Mouse (Mus musculus) heart, adult 8-10 months (tissue): Measurements from ENCODE around the gene Gm6899. TPM values are rescaled to one million over a fixed set of nuclear protein-coding genes. Genes with fewer than 3 reads are reported as not detected.

ENCODE experiments used
- DNase-seq: peaks from one replicate; pipeline ENCODE4 v3.0.0; 2022; ENCODE audit warnings: low spot score
- total RNA-seq, 4 experiments: library from RNA; stranded (reverse); gene quantifications; 2 replicates each; pipeline ENCODE4 v1.2.4; 2022

Gene Gm6899
- total RNA-seq: not detected

DNA sequence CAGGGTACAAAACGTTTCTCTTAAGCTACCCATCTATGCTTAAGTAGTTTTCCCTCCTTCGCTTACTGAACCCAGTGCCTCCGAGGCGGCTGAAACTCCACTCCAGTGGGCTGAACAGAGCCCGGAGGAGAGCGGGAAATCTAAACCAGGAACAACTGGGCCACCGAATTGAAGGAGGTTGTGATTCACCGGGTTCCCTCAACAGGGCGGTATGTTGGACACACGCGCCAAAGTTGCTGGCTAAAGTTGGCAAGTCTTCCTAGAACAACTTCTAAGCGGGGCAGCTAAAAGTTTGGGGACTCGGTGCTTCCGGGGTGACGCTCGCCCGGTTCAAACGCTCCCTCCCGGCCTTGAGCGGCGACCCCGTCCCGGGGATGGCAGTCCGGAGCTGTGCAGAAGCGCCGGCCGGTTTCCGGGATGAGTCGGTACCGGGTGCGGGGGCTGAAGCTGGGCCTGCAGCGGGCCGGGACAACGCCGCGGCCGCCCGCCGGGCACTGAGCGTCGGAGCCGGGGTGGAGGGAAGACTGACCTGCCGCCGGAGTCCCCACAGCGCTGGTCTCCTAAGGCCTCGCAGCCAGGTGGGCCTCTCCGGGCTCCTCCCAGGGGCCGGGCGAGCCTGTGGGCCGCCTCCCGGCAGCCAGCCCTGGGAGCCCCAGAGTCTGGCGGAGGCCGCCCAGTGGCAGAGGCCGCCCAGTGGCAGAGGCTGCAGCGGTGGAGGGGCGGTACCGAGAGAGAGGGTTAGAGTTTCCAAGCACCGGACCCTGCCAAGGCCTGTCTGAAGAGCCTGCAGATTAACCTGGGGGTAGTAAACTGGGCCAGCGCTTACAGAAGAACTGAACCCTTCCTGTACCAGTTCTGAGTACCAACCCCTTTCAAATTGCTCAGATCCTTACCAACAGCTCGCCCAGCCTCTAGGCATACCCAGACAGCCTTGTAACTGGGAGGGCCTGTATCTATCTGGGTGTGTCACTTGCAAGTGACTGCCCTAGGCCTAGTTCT, at the start of gene Gm6899, which contains the start of gene Vrk2:
Gene Gm6899, plus strand, starts transcription at position 181 of the 999 bp plus-strand sequence.
Gene Vrk2, minus strand, starts transcription at position 939 of the 999 bp plus-strand sequence.
- peak; percentile 76 for DNase-seq

- DNase-seq: no peak
Measured at GRCm38 (mm10) chr11:26551551-26551950, 41.5 kb upstream of the Gm6899 start.

DNA sequence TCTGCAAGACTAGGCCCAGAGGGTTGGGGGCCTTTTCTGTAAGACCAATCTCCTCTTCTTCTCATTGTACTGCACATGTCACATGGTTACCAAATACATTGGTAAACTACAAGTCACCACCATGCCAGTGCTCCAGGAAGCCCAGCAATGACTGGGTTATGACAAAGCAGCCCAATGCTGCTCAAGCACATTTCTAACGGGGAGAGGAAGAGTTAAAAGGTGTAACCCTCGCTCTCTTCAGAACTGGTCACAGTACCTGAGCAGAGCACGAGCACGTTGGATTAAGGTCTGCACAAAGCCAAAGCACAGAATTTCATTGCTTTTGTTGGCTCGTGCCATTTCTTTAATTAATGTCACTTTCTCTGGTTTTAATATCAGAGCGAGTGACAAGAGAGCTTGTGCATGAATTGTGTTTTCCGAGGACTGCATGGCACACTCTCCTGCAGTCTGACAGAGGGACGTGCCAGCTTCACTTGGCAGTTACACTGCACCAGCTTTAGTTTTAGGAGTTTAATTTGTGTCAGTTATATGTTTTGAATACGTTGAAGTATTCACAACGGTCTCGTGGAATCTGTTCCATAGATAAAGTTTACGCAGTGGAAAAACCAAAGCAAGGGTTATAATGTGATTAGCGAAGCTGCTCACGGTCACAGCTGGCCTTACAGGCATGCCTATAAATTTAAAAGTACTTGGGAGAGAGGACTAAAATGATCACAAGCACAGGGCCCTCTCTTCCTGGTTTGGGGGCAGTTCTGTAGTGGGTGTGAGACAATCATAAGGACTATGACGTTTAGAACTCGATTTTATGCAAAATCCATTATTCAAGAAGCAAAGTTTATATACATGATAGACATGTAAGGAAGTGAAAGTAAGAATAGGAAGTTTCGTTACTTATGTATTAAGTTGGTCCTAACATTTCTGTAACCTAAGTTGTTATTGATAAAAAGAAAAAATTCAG, 7.4 kb upstream of the Gm6899 start:
- no peak for DNase-seq

DNA sequence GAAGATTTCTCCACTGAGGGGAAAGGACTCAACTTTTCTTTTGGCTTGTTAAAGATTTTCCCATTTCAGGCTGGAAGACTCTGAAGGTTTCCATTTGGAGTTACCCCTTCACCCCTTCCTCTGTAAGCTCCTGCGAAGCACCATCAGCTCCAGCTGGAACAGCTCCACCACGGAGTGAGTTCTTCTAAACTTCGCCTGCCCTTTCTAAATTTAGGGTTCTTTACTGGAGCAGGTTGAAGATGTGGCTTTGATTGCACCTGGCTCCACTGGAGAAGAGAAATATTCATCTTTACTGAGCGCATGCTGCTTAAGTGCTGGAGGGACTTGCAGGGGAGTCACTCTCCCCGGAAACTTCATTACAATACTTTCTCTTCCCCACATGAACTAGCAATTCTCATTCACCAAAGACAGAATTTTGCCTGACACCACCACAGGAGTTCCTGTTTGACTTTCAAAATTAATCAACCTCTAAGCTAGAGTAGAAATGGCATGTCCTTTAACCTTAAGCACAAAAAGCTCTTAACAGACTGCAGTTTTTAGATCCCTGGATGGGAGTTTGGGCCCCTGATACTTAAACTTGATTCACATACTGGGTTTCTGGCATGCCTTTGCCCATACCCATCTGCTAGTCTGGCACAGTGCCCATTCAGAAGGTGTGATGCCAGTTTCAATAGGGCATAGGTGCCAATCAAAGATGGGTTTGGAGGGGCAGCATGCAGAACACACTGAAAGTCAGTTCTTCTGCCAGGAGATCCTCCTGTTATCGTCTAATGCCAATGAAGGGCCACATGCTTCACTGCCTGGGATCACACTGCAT, 6.5 kb upstream of the Gm6899 start:
- no peak for DNase-seq

GRCm38 (mm10) chr11:26587184-26587524, 5.9 kb upstream of the Gm6899 start:
- no peak for DNase-seq

- no peak for DNase-seq
Measured at GRCm38 (mm10) chr11:26592395-26593053, 517 bp upstream of the Gm6899 start.

DNA sequence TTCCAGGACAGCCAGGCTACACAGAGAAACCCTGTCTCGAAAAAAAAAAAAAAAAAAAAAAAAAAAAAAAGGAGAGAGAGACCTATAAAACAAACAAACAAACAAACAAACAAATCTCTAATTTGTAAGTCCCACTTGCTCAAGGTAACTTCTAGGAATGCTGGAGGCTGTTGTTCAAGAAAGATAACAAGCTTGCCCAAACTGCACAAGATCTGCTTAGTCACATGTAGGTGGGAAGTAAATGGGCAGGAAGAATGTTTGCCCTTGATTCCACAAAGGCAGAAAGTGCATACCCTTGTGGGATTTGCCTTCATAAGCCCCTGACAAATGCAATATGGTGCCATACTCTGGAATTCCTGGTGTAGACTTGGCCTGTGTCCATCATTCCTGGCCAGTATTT, 1.4 kb downstream of the Gm6899 start:
- no peak for DNase-seq

GRCm38 (mm10) chr11:26596186-26596585, 3.1 kb downstream of the Gm6899 start:
- no peak for DNase-seq

GRCm38 (mm10) chr11:26597145-26597544, 4.1 kb downstream of the Gm6899 start:
- no peak for DNase-seq

DNA sequence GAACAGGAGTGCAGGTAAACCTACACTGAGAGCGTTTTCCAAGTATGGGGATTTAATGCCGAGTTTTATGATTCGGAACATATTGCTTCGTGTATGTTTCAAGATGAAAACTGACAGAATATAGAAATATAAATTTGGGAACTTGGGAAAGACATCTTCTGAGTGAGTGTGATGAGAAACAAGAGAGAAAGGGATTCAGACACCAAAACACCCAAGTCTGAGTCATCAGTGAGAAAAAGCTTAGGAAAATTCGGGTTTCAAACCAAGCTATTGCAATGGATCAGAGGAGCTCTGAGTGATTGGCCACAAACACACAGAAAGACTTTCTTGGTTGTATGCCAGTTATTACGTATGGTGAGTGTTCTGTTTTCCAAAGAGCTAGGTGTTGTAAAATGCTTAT, 4.7 kb downstream of the Gm6899 start:
- DNase-seq: no peak

DNA sequence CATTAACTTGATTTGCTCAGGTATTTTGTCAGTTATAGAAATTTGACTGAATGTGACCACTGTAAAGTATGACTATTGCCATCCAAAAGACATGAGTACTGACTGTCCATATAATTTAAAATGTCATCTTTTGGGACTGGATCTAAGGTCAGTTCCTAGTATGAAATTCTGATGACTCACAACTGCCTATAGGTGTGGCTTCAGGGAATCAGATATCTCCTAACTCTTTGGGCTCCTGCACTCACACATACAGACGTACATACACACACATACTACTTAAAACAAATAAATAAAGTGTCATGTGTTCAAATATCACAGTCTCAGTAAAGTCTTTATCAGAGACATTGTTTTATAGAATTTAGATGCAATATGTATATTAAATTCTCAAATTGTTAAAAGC, 5.8 kb downstream of the Gm6899 start:
- no peak for DNase-seq

- DNase-seq: no peak
Measured at GRCm38 (mm10) chr11:26600692-26601091, 7.7 kb downstream of the Gm6899 start.

DNA sequence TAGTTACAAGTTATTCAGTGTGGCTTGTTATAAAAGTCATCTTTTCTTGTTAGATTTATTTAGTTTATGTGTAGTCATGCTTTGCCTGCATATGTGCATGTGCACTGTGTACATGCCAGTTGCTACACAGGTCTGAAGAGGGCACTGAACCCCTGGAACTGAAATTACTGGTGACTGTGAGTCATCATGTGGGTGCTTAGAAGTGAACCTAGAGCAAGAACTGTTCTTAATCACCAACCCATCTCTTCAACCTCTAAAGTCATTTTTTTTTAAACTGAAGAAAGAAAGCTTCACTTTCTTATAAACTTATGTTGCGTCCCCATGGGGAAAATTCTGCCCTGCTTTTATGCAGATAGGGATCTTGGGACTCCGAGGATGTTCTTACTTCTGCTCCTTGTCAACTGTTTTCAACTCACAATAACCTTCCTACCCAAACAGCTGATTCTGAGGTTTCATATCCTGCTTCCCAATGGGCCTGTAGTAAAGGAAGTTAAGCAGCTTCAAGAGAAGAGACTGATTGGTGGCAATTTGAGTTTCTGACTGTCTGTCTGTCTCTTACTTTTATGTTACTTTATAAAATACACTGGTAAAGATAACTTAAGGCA, 8.6 kb downstream of the Gm6899 start:
- no peak for DNase-seq

DNA sequence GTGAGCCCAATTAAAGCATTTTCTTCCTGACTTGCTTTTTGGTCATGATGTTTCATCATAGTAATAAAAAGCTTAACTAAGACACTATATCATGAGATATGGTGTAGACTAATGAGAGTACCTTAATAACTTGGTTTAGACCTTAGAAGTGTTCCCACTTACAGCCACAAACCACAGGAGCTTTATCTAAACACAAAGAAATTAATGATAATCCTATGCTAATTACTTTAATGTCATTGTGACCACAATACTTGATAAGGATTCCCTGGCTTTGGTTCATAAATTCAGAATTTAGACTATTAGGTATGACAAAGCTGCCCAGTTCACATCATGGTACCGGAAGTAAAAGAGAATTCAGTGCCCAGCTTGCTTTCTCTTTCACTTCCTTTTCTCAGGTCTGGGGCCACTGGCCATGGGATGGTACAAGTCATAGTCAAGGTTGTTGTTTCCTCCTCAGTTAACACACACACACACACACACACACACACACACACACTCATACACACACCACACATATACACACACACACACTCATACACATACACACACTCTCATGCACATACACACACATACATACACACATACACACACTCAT, 11.1 kb downstream of the Gm6899 start:
- DNase-seq: no peak

GRCm38 (mm10) chr11:26608795-26609194, 15.8 kb downstream of the Gm6899 start:
- DNase-seq: no peak

- DNase-seq: no peak
Measured at GRCm38 (mm10) chr11:26618475-26619223, 25.6 kb downstream of the Gm6899 start.

- DNase-seq: no peak
Measured at GRCm38 (mm10) chr11:26622727-26623126, 29.7 kb downstream of the Gm6899 start.

DNA sequence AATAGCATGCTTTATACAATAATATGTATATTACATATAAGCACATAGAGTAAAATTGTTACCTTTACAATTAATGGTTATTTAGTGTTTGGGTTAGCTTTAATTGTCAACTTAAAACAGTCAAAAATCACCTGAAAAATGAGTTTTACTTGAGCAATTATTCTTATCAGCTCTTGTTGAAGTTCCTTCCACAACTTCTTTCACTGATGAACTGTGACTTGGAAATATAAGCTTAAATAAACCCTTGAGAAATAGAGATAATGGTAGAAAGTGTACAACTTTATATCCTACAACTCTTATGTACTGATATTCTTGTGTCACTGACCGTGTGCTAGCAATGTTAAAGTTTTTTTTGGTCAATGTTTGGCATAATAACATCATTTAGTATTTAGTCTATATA, 43.2 kb downstream of the Gm6899 start:
- no peak for DNase-seq

- peak; percentile 2 for DNase-seq
Measured at GRCm38 (mm10) chr11:26640314-26640785, 47.3 kb downstream of the Gm6899 start.
